Mouse (Mus musculus): ENCODE measurements at regions not wholly inside any gene's neighbourhood (a gene's known extent, or its start where the extent isn't known, plus 50 kb on each side); places are given as distances from the start of the nearest gene placed in this dataset.

DNA sequence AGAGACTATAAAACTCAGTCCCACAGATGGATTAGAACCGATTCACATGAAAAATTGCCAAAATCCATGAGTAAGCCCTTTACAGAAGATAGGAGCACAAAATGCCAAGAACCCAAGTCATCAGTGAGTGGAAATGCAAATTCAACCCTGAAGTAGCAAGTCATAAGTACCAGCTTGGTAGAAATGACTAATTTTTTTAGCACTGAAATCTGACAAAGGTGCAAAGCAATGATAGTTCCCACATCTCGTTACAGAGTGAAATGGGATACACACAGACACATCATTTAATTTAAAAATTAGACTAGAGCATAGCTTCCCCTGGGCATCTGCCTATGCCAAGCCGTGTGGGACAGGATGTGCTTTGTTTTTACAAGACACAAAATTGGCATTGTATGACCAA, 136.4 kb upstream of the Pum3 start:
- DNase-seq (ENCODE audit: extremely low spot score in 1 of 2, low spot score in 1 of 2), result peak; percentile 10 to 51

DNA sequence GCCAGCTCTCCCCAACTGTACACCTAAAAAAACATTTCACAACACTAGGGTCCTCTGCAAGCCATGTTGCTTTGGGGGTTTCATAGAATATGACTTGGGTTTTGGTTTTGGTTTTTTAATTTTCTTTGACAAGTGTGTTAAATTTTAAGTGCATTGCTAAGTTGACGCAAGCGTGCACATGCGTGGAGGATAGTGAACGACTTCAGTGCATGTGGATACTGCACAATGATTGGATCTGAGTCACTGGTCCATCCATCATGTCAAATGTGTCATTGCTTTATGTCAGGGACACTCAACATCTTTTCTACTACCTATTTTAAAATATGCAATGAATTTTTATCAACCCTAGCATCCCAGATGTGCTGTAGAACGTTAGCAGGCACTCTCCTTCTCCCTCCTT, 134.5 kb upstream of the Pum3 start:
- DNase-seq (ENCODE audit: extremely low spot score in 1 of 2, low spot score in 1 of 2), result no peak

DNA sequence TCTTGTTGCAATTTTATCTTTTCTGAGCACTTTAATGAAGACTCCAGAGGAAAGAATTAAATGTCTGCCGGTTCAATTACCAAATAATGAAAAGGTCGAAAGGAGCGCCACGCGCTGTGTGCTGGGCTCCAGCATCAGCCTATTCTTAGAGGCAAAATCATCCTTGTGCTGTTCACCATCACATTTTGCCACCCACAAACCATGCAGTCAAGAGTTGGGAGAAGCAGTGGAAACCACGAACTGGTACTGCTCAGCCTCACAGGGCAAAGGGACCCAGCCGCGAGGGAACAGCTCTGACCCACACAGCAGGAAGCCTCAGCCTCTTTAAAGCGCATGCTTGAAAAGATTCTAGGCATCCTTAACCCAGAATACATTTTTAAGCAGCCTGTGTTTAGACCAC, 134.0 kb upstream of the Pum3 start:
- DNase-seq (ENCODE audit: extremely low spot score in 1 of 2, low spot score in 1 of 2), result no peak

DNA sequence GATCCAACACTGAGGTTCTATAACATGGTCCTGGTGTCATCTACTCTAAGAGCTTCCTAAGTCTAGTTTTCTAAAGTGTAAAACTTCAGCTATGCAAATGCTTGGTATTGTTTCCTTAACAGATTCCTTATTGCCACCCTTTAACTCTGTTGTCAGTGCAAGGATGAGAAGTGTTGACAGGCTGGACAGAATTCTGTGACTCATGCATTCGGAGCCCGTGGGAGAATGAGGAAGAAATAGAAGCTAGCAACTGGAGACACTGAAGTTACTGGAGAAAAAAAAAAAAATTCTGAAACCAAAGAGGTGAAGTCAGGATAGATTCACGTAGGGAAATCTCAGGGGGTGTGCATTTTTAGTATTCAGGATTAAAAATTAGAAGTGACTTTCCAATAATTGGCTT, 128.6 kb upstream of the Pum3 start:
- DNase-seq (ENCODE audit: extremely low spot score in 1 of 2, low spot score in 1 of 2), result peak; percentile 64 to 73

DNA sequence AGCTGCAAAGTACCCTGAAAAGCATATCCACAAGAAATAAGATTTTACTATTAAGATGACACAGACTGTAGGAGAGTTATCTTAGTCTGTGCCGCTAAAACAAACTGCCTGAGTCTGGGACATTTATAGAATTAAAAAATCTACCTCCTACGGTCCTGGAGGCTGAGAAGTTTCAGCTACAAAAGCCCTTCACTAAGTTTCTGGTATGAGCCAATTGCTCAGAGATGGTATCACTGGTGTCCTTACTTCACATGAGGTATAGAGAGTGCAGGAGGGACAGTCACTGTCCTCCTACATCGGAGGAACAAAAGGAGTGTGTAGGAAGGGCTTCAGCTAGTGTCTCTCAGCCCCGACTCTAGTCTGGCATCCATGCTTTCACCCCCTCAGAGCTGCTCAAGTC, 127.1 kb upstream of the Pum3 start:
- peak in 1 of 2 experiments; percentile 25 for DNase-seq (ENCODE audit: extremely low spot score in 1 of 2, low spot score in 1 of 2)

DNA sequence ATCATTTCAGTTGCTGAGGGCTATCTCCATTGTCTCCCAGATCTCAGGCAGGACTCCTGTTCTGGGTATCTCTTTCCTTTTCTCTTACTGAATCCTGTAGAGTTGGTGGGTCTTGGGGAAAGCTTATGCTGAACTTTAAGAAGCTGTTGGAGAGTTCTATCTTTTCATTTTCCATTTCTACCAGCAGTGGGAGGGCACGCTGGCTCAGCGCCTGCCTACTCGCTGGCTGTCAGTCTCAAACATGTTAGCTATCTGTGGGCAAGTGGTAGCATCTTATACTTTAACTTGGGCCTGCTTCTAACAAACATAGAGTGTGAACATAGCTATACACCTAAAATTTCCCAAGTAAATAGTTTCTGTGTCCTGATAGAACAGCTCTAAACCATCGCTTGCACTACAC, 125.2 kb upstream of the Pum3 start:
- DNase-seq (ENCODE audit: extremely low spot score in 1 of 2, low spot score in 1 of 2), result peak; percentile 53 to 71

DNA sequence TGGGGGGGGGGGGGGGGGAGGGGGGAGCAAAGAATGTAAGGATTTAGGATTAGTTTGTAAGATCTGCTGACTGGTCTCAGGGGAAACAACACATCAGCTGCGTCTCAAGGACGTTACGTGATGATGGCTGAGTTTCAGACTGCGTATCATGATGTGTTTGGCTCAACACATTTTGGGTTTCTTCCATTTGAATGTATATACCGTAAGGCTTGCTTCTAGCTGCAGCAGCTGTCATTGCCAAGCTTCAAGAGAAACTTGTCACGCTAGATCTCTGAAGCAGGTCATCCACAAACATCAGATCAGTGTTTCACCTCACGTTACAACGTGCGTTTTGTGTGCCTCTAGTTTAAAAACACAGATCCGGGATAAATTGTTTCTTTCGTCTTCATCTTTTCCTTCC, 123.6 kb upstream of the Pum3 start:
- DNase-seq (ENCODE audit: extremely low spot score in 1 of 2, low spot score in 1 of 2), result no peak

DNA sequence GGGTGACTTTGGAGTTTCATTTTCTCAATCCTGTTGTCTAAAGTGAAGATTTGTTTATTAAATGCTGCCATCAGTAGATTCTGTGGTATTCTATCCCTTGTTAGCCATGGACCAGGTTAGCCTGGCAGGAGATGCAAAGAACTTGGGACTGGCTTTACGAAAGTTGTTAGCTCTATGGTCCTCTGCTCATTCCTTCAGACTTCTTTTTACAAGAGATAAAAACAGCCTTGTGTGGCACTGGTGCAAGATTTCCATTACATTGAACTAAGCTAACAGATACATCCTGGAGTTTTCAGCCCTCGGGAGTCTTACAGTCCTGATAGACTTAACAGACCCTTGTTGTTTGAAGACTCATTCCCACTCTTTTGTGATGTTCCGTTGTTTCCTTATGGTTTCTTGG, 108.1 kb upstream of the Pum3 start:
- DNase-seq (ENCODE audit: extremely low spot score in 1 of 2, low spot score in 1 of 2), result no peak

DNA sequence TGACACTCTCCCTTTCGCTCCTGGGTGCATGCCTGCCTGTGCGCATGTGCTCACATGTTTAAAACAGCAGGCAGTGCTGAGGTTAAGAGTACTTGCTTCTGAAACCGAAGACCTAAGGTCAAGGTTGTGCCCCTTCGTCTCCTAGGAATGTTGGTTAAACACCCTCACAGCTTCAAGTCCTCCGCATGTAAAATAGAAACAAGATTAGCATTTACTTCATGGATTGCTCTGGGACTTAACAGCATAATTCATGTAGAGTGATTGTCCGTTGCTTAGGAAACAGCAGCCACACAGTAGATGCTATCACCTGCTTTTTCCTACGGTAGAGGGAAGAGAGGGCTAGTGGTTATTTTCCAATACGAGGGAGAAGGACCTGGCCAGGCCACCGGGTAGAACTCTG, 107.4 kb upstream of the Pum3 start:
- DNase-seq (ENCODE audit: extremely low spot score in 1 of 2, low spot score in 1 of 2), result no peak

DNA sequence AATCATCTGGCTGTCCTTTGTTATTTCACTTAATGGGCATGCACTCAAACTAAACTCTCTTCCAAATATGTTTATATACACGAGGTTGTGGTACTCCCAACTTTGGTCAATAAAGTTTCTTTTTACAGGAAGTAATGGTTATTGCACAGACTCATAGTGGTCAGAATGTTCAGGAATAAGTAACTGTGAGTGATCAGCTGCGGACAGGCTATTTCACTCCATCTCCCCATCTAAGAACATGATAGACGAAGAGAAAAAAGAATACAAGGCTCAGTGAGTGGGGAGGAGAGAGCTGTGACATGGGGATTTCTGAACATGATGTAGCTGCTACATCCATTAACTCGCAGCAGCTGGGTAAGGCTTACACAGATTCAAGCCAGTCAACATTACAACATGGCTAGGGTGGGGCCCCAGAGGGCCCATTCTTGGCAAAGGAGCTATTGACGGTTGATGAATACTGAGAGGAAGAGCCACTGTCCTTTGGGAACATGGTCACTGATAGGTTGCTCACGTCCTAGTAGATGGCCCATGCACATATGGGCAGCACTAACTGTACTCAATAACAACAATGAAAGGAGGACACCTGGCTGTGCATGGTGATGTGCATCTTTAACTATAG, 98.4 kb upstream of the Pum3 start:
- DNase-seq (ENCODE audit: extremely low spot score in 1 of 2, low spot score in 1 of 2), result no peak

DNA sequence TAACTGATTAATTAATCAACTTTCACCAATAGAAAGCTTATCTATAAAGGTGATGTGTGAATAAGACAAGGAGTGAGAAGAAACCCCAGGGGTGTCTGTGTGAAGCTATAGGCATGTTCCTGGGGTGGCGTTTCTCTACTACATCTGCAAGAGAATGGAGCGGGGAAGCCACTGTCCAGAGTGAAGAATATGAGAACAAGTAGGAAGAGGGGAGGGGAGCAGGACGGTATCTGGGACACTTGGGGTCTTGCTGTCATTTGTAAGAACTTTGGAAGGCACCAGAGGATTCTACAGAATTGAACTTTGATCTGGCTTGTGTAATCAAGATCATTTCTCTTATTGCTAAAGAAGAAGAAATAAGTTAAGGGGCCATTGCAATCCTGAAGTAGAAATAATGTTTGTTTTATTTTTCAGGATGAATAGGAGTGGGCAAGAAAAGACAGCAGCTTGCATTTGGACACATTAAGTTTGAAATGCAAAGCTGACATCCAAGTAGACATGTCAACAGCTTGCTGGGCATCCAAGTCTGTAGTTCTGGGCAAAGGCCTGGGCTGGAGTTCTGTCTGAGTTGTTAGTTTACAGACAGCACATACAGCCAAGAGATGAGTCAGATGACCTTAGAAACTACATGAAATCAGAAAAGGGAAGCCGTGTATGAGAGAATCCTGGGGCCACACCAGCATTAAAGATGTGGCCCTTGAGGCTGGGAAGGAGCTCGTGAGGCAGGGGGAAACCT, 89.9 kb upstream of the Pum3 start:
- no peak for DNase-seq (ENCODE audit: extremely low spot score in 1 of 2, low spot score in 1 of 2)

DNA sequence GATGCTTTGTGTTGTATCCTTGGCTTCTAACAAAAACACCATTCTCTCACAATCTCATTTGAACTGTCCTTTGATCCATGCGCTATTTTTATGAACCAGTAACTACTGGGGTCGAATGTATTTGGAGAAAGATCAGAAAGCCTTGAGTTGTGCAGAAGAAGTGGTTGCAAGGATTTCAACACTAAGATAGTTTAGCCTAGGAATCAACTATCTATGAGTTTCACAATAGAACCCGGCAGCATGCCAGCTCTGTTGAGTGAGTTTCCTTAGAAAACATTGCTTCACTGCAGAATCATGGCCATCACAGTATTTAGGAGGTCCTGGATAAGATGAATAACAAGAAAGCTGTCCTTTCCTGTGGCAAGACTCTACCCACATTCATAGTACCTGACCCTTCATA, 84.6 kb upstream of the Pum3 start:
- no peak for DNase-seq (ENCODE audit: extremely low spot score in 1 of 2, low spot score in 1 of 2)

DNA sequence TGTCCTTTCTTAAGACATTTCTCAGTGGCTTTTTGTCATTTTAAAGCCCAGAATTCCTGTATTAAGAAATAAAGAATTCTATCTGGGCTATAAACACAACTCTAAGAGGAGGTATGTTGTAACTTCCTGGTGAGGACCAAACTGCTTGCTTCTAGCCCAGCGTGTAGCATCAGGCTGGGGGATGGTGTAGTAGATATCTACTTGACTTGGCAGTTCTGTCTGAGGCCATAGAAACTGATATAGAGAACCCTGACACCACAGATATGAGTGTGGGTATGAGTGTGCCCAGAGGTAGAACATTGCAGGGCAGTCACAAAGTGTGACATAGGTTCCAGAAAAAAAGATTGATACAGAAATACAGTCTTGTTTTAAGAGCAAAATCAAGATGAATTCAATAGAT, 83.9 kb upstream of the Pum3 start:
- no peak for DNase-seq (ENCODE audit: extremely low spot score in 1 of 2, low spot score in 1 of 2)

DNA sequence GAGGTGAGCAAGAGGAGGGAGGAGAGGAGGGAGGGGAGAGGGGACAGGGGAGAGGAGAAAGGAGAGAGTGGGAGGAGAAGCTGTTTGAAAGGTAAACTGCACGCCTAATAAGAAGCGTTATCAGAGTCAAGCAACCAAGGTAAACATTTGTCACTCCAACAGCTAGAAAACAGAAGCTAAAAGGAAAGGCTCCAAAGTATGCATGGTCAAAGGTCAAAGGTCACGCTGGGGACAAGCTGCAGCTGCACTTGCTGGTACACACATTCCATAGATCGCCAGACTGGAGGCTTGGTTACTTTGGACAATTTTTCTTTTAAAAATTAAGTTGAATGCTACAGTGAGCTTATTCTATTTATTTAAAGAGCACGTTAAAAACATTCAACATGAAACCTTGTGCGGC, 81.7 kb upstream of the Pum3 start:
- no peak for DNase-seq (ENCODE audit: extremely low spot score in 1 of 2, low spot score in 1 of 2)

DNA sequence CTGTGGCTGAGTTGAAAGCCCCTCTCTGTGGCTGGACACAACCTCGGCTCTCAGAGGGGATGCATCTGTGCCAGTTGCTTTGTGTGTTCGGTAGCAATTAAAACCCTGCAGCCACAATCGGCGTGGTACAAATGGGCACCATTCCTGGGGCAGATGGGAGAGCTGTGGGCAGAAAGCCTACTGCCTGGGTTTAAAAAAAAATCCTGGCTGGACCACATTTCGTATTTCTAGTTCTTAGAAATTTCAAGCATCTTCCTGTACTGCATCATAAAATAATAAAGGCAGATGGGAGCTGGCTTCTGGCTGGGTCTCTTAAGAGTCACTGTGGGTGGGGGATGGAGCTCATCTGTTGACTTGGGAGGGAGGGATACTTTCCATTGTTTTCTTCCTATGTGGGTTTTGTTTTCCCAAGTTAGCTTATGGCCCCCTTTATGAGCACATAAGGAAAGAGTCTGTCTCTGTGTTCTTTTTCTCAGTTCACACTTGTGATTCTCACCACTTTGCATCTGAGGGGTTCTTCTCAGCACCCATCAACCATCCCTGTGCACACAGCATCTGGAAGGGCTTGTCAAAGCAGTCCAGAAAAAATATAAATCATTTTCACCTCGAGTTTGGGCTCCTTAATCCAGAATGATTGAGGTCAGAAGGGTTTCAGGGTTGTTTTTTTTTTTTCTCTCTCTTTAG, 80.5 kb upstream of the Pum3 start:
- peak; percentile 39 to 74 for DNase-seq (ENCODE audit: extremely low spot score in 1 of 2, low spot score in 1 of 2)

DNA sequence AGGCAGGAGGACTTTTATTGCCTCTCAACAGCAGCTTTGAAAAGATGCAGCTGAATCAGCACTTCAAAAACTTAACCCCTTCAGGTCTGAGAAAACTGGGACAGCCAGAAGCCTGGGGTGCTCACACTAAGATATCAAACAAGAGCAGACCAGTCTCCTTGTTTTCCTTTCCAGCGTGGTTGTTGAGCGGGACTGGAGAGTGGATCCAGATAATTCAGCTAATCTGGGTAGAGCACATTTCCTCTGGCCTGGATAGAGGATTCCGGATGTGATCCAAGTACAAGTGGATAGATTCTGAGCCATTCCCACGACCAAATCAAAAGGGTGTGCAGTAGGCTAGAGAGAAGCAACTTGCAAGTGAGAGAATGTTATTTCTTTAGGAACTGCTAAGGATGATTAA, 68.7 kb upstream of the Pum3 start:
- no peak for DNase-seq (ENCODE audit: extremely low spot score in 1 of 2, low spot score in 1 of 2)

DNA sequence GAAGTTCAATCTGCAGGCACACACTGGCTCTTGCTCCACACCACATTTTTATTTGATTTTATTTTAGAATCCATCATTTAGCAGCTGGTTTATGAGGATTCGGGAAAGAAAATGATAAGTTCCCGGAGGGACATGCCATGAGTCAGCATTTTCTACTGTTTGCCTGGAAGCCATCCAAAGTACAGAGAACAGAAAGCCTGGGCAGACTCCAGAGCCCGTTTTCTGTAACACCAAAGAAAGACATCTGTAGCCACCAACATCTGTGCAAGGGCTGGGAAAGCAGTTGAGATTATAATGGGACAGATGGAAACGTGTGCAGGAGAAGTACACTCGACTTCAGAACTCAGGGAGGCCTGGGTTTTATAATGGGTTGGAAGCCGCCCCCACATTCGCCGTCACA, 62.8 kb upstream of the Pum3 start:
- peak; percentile 46 to 72 for DNase-seq (ENCODE audit: extremely low spot score in 1 of 2, low spot score in 1 of 2)

DNA sequence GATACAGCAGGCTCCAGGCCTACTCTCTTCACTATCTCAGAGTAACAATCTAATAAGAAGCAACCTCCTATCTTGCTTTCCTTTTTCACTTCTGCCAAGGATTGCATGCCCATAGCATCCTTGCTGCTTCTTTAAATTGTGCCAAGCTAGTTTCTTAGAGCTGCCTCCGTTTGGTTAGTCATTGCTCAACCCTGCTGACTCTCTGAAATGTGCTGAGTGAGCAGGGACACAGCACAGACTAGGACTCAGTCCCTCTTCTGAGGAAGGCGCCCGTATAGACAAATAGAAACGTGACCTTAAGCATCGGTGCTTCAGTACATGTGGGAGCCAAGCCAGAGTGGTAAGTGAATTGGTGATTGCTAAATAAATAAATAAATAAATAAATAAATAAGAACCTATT, 62.2 kb upstream of the Pum3 start:
- no peak for DNase-seq (ENCODE audit: extremely low spot score in 1 of 2, low spot score in 1 of 2)

DNA sequence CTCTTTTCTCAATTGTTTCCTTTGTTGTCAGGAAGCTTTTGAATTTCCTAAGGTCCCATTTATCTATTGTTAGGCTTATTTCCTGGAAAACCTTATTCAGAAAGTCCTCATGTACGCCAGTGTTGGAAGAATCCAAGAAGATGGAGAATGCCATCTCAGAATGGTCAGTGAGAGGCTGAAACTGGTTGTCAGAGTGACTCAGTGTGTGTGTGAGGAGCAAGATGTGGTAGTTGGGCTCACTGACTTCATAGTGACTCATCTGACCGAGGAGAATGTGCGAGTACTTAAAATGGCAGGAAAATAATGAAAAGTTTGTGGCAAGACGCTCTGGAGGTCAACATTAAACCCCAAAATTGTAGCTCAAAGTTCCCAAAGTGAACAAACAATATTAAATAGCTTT, 59.4 kb upstream of the Pum3 start:
- DNase-seq (ENCODE audit: extremely low spot score in 1 of 2, low spot score in 1 of 2), result no peak

Measured in frontal cortex, adult 2 months (tissue).